Mouse (Mus musculus) spleen, adult 2 months (tissue): ENCODE measurements around the gene Nceh1.

Source experiments
- CTCF ChIP-seq: fragments of 200-500 bp; IDR thresholded peaks from 2 replicates; pipeline ENCODE4 v1.5.1; 2011; ENCODE audit warnings: mild to moderate bottlenecking, inconsistent platforms; ENCODE audit not compliant: insufficient read depth, insufficient read length, insufficient replicate concordance; ENCODE audit errors: extremely low read depth
- POLR2A ChIP-seq: fragments of 200-500 bp; IDR thresholded peaks from 2 replicates; pipeline ENCODE4 v1.6.1; 2011; ENCODE audit warnings: low read depth, low read length, inconsistent platforms

GRCm38 (mm10) chr3:27189320-27190261 lies 6.8 kb downstream of the Nceh1 start:
- TF ChIP-seq CTCF = no peak
- TF ChIP-seq POLR2A = no peak
